Mouse (Mus musculus) left cerebral cortex, adult 2 months (tissue): ENCODE results near the gene Adra2a. TPM values are rescaled to one million over a fixed set of nuclear protein-coding genes. Genes with fewer than 3 reads are reported as not detected.

ENCODE experiments used
- DNase-seq, 2 experiments: peaks; one replicate each; pipeline ENCODE4 v3.0.0; 2021 to 2022; ENCODE audit warnings: low spot score in 2 of 2, mixed read lengths in 1 of 2; ENCODE audit errors: extremely low spot score in 1 of 2
- H3K27ac ChIP-seq: fragments of 200-600 bp; 2 replicates; pipeline ENCODE4 v1.8.1; 2022
- H3K4me3 ChIP-seq: fragments of 200-600 bp; 2 replicates; pipeline ENCODE4 v1.8.1; 2022
- CTCF ChIP-seq: fragments of 200-600 bp; IDR thresholded peaks from 2 replicates; pipeline ENCODE4 v1.8.1; 2022; ENCODE audit warnings: antibody characterized with exemption, mild to moderate bottlenecking, moderate library complexity
- intact Hi-C: fragments of 180-260 bp; cut with DNase I; formaldehyde crosslinking; loops from one replicate; pipeline ENCODE4 v1.15.1; 2025
- long read RNA-seq, 2 experiments: library from polyadenylated mRNA; stranded (forward); transcript quantifications; one replicate each; pipeline ENCODE4 v2.0.0; 2021; ENCODE audit warnings: borderline mapping rate in 2 of 2
- total RNA-seq, 2 experiments: library from RNA; stranded (reverse); gene quantifications; 2 replicates each; pipeline ENCODE4 v1.2.3; 2021

Gene Adra2a
- 10 to 100 TPM; 17.5 to 18.8 TPM for total RNA-seq
- long read RNA-seq, experiment 1, full-length matches to known transcripts = 20 of 28 reads
- long read RNA-seq, experiment 1, partial matches to known transcripts = 0 of 28 reads
- long read RNA-seq, experiment 1, other reads (novel, unspliced or antisense) = 8 of 28 reads
- long read RNA-seq, experiment 2, full-length matches to known transcripts = 8 of 13 reads
- long read RNA-seq, experiment 2, partial matches to known transcripts = 0 of 13 reads
- long read RNA-seq, experiment 2, other reads (novel, unspliced or antisense) = 5 of 13 reads

- Histone ChIP-seq H3K4me3 (peak within 1 kb of the TSS; percentile 63), H3K27ac (peak within 1 kb of the TSS; percentile 77)
- intact Hi-C loops = loop anchor here (1.0 to 10.0 kb wide), 6 partner anchors 97 to 1163 kb away; no protein-coding TSS in a partner anchor
- DNase-seq = no peak
- no peak for TF ChIP-seq CTCF
Observed at GRCm38 (mm10) chr19:54043851-54044250, at the start of gene Adra2a. Gene Adra2a (plus strand): TSS chr19:54044151.

DNA sequence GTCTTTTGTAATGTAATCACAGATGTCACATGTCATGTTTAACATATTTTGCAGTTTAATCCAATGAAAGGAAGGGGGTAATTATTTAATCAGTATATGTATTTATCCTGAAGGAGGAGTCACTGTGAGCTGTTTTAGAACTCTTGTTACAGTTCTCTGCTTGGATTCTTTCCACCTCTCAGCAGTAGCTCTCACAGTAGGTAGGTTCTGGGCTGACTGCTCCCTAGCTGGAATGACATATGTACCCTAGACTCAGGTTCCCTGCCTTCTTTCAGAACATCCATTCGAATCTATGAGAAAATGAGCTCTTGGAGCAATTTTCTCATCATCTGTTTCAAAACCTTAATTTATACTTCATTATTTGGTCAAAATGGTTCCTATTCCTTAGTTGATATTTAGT is 49.7 kb upstream of the Adra2a start:
- DNase-seq = no peak
- no peak overlapping the region for H3K4me3 ChIP-seq
- H3K27ac ChIP-seq = no peak overlapping the region
- intact Hi-C loops = no loop called here
- TF ChIP-seq CTCF = no peak

- no peak for TF ChIP-seq CTCF
- intact Hi-C loops = no loop called here
- Histone ChIP-seq H3K4me3 (no peak overlapping the region), H3K27ac (no peak overlapping the region)
- DNase-seq = no peak
Observed at GRCm38 (mm10) chr19:54010973-54011372, 33.0 kb upstream of the Adra2a start.

DNA sequence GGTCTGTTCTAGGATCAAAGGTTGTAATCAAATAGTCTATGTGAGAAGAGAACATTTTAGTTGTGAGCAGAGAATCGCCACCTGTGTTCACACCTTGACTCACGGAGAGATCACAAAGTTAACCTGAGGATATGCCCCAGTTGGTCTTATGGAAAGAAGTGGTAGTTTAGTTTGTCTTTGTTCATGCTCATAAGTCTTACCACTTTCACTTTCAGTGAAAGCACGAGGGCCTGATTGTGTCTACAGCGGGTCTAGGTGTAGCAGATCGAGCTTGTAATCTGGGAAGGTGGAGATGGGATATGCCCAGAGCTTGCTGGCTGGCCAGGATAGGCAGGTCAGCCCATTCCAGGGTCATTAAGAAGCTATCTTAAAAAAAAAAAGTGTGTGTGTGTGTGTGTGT is 29.0 kb upstream of the Adra2a start:
- no peak for DNase-seq
- H3K27ac ChIP-seq = no peak overlapping the region
- no peak for TF ChIP-seq CTCF
- intact Hi-C loops = no loop called here
- H3K4me3 ChIP-seq = no peak overlapping the region

- no peak overlapping the region for H3K27ac ChIP-seq
- intact Hi-C loops = no loop called here
- no peak for TF ChIP-seq CTCF
- no peak overlapping the region for H3K4me3 ChIP-seq
- no peak for DNase-seq
Observed at GRCm38 (mm10) chr19:54015503-54015902, 28.4 kb upstream of the Adra2a start.

- intact Hi-C loops = no loop called here
- TF ChIP-seq CTCF = no peak
- no peak for DNase-seq
- H3K27ac ChIP-seq = no peak overlapping the region
- no peak overlapping the region for H3K4me3 ChIP-seq
Observed at GRCm38 (mm10) chr19:54035100-54035499, 8.9 kb upstream of the Adra2a start.

DNA sequence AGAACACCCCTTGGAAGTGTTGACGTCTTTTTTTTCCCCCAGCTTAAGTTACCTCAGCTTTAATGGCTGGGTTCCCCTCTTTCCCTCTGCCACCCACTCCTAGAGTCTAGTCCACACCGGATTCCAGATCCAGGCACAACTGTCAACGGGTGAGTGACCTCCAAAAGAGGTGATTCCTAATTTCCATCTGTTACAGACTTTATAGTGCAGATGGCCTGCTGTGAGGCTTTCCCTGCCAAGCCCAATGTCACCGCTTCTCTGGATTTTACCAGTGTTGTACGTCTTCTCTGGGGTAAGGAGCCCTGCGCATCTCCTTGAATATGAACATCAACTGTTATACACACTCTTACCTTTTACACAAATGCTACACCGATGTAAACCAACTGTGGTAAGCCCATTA is 4.5 kb upstream of the Adra2a start:
- DNase-seq = no peak
- intact Hi-C loops = no loop called here
- H3K27ac ChIP-seq = no peak overlapping the region
- TF ChIP-seq CTCF = no peak
- H3K4me3 ChIP-seq = no peak overlapping the region

DNA sequence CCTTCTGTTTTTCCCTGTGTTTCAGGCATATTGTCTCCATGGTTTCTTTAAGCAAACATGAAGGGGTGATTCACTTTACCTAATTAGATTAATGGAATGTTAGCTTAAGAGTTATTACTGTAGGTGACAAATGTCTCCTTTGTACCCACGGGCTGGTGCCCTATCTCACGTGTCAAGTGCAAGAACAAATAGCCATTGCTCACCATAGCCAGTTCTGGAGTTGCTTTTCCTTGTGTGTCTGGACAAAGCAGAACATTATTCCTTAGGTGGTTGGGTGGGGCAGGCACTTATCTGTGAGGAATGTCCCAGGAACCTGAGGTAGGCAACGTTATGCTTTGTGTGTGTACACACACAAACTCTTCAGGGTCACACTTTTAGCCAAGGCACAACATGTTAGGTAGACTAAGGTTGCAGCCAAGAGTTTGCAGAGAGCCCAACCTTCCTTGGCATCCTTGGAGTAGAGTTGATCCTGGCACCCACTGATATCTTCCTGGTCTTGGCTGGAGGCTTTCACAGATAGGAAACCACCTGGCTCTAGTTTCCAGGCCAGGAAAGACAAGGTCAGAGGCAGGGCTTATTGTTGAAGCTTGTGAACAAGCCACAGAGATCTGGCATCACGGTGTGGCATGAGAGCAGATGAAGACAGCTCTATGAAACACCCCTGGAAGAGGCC is 3.5 kb upstream of the Adra2a start:
- TF ChIP-seq CTCF = no peak
- intact Hi-C loops = loop anchor here (5.0 to 10.0 kb wide), 2 partner anchors 93 to 734 kb away; no protein-coding TSS in a partner anchor
- no peak for DNase-seq
- H3K4me3 ChIP-seq = no peak overlapping the region
- no peak overlapping the region for H3K27ac ChIP-seq

- Histone ChIP-seq H3K4me3 (no peak overlapping the region), H3K27ac (no peak overlapping the region)
- intact Hi-C loops = loop anchor here (5.0 to 10.0 kb wide), 2 partner anchors 94 to 734 kb away; no protein-coding TSS in a partner anchor
- DNase-seq = no peak
- no peak for TF ChIP-seq CTCF
Observed at GRCm38 (mm10) chr19:54041029-54041367, 3.0 kb upstream of the Adra2a start.

GRCm38 (mm10) chr19:54044507-54045371 is 788 bp downstream of the Adra2a start:
- Histone ChIP-seq H3K27ac (peak overlapping the region; percentile 77), H3K4me3 (peak overlapping the region; percentile 63)
- intact Hi-C loops = loop anchor here (1.0 to 10.0 kb wide), 6 partner anchors 97 to 1162 kb away; no protein-coding TSS in a partner anchor
- peak; percentile 79 to 80 for DNase-seq
- peak; percentile 65 for TF ChIP-seq CTCF

DNA sequence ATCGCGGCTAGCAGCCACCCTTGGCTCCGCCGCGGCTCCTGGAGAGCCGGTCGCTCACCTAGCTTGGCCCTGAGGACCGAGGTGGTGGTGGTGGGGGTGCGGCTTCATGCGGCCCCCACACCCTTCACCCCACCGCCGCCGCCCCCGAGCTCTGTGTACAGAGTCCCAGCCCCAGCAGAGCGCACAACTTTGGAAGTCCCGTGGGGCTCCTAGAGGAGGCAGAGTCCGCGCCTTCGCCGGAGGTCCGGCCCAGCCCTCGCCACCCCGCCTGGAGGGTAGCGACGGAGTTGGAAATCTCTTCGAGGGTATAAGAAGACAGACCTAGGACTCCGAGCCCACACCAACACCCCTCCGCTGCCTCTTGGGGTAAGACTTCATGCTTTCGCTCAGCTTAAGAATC is 1.5 kb downstream of the Adra2a start:
- H3K27ac ChIP-seq = peak overlapping the region; percentile 77
- H3K4me3 ChIP-seq = peak overlapping the region; percentile 63
- no peak for DNase-seq
- no peak for TF ChIP-seq CTCF
- intact Hi-C loops = loop anchor here (2.0 to 10.0 kb wide), 3 partner anchors 129 to 1161 kb away; no protein-coding TSS in a partner anchor
